Mouse (Mus musculus): Measurements from ENCODE around the gene Kif5c. TPM values are rescaled to one million over a fixed set of nuclear protein-coding genes. Genes with fewer than 3 reads are reported as not detected.

Gene Kif5c
- total RNA-seq, 2 experiments from 2014 or later, result 0.24 to 1.1 TPM

DNA sequence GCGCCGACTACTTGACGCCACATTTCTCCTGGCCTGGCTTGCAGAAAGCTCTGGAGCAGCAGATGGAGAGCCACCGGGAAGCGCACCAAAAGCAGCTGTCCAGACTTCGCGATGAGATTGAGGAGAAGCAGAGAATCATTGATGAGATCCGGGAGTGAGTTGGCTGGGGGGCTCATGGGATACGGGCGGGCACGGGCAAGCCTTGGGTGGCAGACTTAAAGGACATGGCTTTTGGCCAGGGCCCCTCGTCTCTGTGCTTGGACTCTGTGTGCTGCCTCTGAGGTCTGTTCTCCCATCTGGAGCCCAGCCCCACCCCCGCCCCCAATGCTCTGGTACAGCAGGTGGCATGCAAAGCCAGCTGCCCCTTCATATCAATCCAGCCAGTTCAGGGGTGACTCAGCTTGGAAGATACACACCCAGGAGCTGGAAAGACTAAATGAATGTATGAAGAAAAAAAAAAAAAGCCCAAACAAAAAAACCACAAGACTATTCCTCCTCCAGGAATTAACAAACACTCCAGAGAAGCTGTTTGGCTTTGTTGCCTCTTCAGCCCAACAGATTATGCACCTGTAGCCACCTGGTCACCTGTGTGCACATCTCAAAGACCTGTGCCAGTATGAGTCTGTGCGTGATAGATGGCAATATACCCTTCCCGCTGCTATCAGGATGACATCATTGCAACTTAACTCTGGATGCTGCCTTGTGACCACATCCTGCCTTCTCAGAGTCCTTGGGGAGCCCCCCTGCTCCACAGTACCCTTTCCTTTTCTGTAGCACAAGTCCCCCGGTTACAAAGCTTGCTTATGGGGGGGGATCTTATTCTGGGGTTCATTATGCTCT, 123.0 kb downstream of the Kif5c start:
- no peak for DNase-seq

DNA sequence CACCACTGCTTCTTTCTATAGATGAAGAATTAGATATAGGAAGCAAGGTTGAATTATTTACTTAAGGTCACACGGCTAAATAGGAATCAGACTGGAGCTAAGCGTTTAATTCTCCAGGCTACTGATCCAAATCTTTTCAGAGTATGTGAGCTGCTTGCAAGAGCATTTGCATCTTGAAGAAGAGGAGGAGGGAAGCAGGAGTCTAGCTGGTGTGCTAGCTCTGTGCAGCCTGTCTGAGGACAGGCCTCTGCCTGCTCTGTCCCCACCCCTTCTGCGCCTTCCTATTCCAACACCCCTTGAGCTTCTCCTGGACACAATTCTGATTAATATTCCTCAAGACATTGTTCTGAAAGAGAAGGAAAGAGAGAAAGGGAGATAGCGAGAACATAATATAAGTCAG, 123.8 kb downstream of the Kif5c start:
- intact Hi-C loops (cut with DNase I), result no loop called here
- DNase-seq, result no peak

More for the DNA sequence above, 123.0 kb downstream of the Kif5c start:
- intact Hi-C loops (cut with DNase I), result no loop called here

- intact Hi-C loops (cut with DNase I), result no loop called here
These were observed 124.7 kb downstream of the Kif5c start for GRCm38 (mm10) chr2:49743775-49744174.

GRCm38 (mm10) chr2:49744251-49745093, 125.4 kb downstream of the Kif5c start:
- DNase-seq, result no peak

More at GRCm38 (mm10) chr2:49743775-49744174, 124.7 kb downstream of the Kif5c start:
- DNase-seq, result no peak

GRCm38 (mm10) chr2:49745094-49745781, 126.1 kb downstream of the Kif5c start:
- intact Hi-C loops (cut with DNase I), result no loop called here
- DNase-seq, result no peak

More at GRCm38 (mm10) chr2:49744251-49745093, 125.4 kb downstream of the Kif5c start:
- intact Hi-C loops (cut with DNase I), result no loop called here

- no peak for DNase-seq
- intact Hi-C loops (cut with DNase I), result no loop called here
These were observed 127.8 kb downstream of the Kif5c start for GRCm38 (mm10) chr2:49746947-49747346.

- intact Hi-C loops (cut with DNase I), result no loop called here
- no peak for DNase-seq
These were observed 128.6 kb downstream of the Kif5c start for GRCm38 (mm10) chr2:49747670-49748069.

DNA sequence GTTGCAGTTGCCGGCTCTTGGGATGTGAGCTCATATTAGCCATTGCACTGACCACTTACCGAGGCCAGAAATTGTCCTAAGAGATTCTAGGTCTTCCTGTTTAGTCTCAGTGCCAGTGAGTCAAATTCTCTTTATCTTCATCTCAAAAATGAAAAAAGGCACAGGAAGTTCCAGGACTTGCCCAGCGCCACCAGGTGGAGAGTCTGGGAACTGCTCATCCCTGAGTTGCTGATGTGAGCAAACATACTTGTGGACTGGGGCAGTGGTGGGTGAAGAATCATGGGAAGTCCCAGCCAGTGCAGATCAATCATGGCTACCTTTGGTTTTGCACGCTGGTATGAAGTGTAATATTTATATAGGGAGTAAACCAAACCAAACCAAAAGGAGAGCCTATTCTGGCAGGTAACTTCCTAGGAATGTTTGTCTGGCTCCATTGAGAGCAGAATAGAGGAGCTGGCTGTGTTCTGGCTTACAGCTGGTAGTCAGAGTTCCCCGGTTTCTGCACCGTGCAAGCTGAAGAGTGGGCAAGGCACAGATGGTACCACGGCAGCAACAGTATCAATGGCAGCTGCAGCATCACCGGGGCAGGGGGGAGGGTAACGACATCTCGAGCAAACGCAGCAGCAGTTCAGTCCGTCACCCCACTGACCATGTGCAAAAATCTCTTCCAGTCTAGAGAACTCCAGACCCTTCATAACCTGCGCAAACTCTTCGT, 129.7 kb downstream of the Kif5c start:
- DNase-seq, result peak in 1 of 2 experiments; percentile 36
- intact Hi-C loops (cut with DNase I), result no loop called here

GRCm38 (mm10) chr2:49749730-49750576, 130.9 kb downstream of the Kif5c start:
- intact Hi-C loops (cut with DNase I), result no loop called here
- DNase-seq, result no peak

GRCm38 (mm10) chr2:49751544-49752210, 132.6 kb downstream of the Kif5c start:
- no peak for DNase-seq
- intact Hi-C loops (cut with DNase I), result no loop called here

DNA sequence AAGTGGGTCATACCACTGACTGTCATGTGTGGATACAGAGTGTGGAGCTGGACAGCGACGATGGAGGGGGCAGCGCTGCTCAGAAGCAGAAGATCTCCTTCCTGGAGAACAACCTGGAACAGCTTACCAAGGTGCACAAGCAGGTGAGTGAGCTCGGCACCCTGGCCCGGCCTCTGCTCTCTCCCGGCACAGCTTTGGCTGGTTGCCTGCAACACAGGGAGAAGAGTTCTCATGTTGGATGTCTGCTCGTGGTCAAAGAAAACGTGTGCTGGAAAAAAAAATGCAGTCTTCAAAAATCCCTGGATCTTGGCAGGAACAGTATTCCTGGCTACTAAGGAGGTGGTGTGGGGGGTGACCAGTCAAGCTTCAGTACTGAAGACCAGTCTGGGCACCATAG, 133.1 kb downstream of the Kif5c start:
- DNase-seq, result no peak
- intact Hi-C loops (cut with DNase I), result no loop called here

GRCm38 (mm10) chr2:49753062-49753461, 134.0 kb downstream of the Kif5c start:
- DNase-seq, result no peak
- intact Hi-C loops (cut with DNase I), result no loop called here

GRCm38 (mm10) chr2:49755054-49755453, 136.0 kb downstream of the Kif5c start:
- intact Hi-C loops (cut with DNase I), result no loop called here
- DNase-seq, result no peak

DNA sequence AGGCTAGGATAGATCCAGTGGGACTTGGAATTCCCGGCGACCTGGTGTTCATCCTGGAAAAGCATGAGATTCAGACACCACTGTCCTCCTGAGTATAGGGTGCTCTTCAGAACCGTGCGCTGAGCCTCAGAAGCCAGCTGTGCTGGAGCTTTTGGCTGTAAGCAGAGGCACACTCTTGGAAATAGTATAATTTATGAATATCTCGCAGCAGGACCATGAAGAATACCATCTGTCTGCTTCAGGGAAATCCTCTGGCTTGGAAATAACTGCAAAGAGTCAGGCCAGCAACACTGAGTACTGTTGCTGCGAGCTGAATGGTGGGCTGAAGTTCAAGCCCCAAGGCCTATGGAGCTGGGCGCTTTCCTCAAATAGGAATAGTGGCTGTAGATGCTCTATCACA, 138.5 kb downstream of the Kif5c start:
- intact Hi-C loops (cut with DNase I), result no loop called here

DNA sequence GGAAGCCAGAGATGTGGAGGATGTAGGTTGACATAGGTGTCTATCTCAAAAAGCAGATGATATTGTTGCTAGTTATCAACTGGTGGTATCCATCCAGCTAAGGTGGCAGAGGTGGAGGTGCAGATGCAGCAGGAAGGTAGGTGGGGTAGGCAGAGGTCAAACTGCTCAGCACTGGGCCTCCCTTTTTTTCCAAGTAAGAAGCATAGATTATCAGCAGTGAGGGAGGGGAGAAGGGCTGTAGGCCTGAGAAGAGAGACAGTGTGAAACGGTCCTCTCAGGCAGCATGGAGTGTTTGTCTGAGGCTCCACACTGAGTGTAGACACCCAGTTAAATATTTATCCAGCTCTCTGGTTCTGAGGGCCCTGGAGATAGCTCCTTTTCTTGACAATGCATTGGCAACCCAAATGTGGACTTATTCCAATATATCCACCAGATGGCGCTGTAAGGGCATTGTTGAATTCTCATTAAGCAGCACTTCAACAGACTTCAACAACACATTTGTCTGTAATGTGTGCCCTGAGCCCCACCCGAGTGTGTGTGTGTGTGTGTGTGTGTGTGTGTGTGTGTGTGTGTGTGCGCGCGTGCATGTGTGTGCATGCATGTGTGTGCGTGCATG, 145.3 kb downstream of the Kif5c start:
- intact Hi-C loops (cut with DNase I), result loop anchor here (1.0 kb wide), 1 partner anchor 508 kb away; no protein-coding TSS in a partner anchor
- DNase-seq, result peak in 1 of 2 experiments; percentile 25

More for the DNA sequence above, 138.5 kb downstream of the Kif5c start:
- no peak for DNase-seq

- intact Hi-C loops (cut with DNase I), result no loop called here
- no peak for DNase-seq
These were observed 149.8 kb downstream of the Kif5c start for GRCm38 (mm10) chr2:49768916-49769315.

- intact Hi-C loops (cut with DNase I), result no loop called here
- no peak for DNase-seq
These were observed 151.3 kb downstream of the Kif5c start for GRCm38 (mm10) chr2:49770440-49770839.

GRCm38 (mm10) chr2:49771172-49771571, 152.1 kb downstream of the Kif5c start:
- no peak for DNase-seq
- intact Hi-C loops (cut with DNase I), result no loop called here
